Mouse (Mus musculus): Measurements from ENCODE around the gene Sox8. TPM values are rescaled to one million over a fixed set of nuclear protein-coding genes. Genes with fewer than 3 reads are reported as not detected.

Gene Sox8
- polyA plus RNA-seq, 1 experiment from 2014 or later = 2.4 TPM

DNA sequence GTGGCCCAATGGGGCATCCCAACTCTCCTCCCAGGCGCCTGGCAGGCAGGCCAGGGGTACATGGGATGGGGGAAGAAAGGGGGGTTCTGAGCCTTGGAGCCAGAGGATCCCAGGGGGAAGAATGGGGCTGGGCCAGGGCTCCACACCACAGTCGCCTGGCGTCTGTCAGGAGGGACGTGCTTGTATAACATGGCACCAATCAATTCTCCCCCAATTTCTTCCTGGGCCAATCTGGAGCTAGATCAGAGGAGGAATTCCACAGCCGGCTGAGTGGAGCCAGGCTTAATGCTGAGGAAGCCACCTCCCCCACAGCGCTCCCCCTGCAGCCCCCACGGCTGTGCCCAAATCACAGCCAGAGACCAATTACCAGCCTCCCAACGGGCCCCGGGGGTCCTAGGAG, 50.0 kb downstream of the Sox8 start:
- ATAC-seq (replicated peaks; ENCODE audit: low FRiP score) = no peak

DNA sequence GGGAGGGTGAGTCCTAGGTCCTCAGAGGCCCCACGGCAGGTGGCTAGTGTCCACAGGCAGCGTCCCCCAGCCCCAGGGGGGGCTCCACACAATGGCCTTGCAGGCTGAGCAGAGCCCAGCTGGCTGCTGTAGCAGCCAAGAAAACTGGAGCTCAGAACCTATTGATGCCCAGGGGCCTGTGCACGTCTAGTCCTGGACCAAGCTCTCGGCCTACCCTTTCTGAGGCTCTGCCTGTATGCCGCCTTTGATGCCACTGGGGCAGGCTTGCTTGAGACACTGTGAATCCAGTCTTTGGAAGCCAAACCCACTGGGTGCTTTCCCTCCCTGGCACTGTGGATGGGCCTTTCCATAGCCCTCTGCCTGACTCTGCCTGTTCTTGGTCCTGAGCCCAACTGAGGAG, 51.0 kb downstream of the Sox8 start:
- Histone ChIP-seq H3K9me3 (ENCODE audit: control insufficient read depth, low read length) (no peaks in the 10 kb centered on the region), H3K4me1 (replicated peaks; ENCODE audit: control insufficient read depth, insufficient read depth, low read length) (no peaks in the 10 kb centered on the region), H3K9ac (ENCODE audit: low read depth, low read length) (no peak overlapping the region), H3K4me3 (ENCODE audit: low read depth, low read length) (no peak overlapping the region), H3K4me2 (no peak overlapping the region), H3K36me3 (ENCODE audit: control insufficient read depth, insufficient read depth, low read length) (no peaks in the 10 kb centered on the region), H3K27me3 (replicated peaks; ENCODE audit: control insufficient read depth, insufficient read depth, low read length) (no peaks in the 10 kb centered on the region), H3K27ac (ENCODE audit: low read depth, low read length) (no peak overlapping the region)
- DNase-seq (ENCODE audit: low spot score) (no peak), ATAC-seq (replicated peaks; ENCODE audit: low FRiP score) (no peak)
- 86% methylated on average over 5 of the region's 5 CpGs for WGBS

More for the DNA sequence above, 50.0 kb downstream of the Sox8 start:
- 42% methylated on average over 9 of the region's 9 CpGs for WGBS
- no peak overlapping the region for H3K4me2 ChIP-seq
- no peaks in the 10 kb centered on the region for H3K27me3 ChIP-seq (replicated peaks; ENCODE audit: control insufficient read depth, insufficient read depth, low read length)
- no peak overlapping the region for H3K9ac ChIP-seq (ENCODE audit: low read depth, low read length)
- no peaks in the 10 kb centered on the region for H3K4me1 ChIP-seq (replicated peaks; ENCODE audit: control insufficient read depth, insufficient read depth, low read length)
- no peak overlapping the region for H3K4me3 ChIP-seq (ENCODE audit: low read depth, low read length)
- no peaks in the 10 kb centered on the region for H3K9me3 ChIP-seq (ENCODE audit: control insufficient read depth, low read length)
- no peaks in the 10 kb centered on the region for H3K36me3 ChIP-seq (ENCODE audit: control insufficient read depth, insufficient read depth, low read length)
- no peak for DNase-seq (ENCODE audit: low spot score)
- no peak overlapping the region for H3K27ac ChIP-seq (ENCODE audit: low read depth, low read length)

DNA sequence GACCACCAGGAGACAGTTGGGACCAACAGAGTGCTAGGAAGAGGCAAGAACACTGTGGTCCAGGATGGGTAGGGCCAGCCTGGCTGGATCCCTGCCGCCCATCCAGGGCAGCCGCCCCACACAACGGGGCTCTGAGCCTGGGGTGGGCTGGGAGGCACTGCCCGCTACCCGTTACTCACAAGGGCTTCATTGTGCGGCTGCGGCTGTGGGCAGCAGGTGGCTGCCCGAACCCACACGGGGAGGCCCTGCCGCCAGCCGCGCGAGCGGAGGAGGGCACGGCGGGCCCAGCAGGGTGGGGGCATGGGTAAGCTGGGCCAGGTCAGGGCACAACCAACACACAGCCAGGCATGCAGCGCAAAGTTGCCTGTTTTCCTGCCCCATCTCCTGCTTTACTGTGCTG, 52.3 kb downstream of the Sox8 start:
- 86% methylated on average over 17 of the region's 17 CpGs for WGBS
- no peak for ATAC-seq (replicated peaks; ENCODE audit: low FRiP score)
- no peak overlapping the region for H3K4me3 ChIP-seq (ENCODE audit: low read depth, low read length)

DNA sequence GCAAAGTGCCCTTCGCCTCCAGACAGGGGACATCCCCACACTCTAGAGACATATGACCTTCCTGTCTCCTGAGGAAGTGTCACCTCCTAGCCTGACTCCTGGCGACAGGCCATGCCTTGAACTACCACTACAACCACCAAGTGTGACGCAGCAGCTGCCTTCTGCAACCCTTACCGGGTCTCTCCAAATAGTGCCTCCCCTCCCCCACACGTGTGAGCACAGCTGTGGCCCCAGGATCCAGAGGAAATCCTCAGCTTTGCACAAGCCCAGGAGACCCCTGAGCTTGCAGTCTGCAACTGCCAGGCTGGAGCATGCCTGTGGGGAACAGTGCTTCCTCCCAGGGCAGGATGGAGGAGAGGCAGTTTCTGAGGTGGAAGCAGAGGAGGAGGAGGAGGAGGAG, 54.2 kb downstream of the Sox8 start:
- no peak for ATAC-seq (replicated peaks; ENCODE audit: low FRiP score)
- H3K27me3 ChIP-seq (replicated peaks; ENCODE audit: control insufficient read depth, insufficient read depth, low read length) = no peaks in the 10 kb centered on the region
- H3K9me3 ChIP-seq (ENCODE audit: control insufficient read depth, low read length) = no peaks in the 10 kb centered on the region
- H3K4me2 ChIP-seq = no peak overlapping the region
- no peak overlapping the region for H3K9ac ChIP-seq (ENCODE audit: low read depth, low read length)
- DNase-seq (ENCODE audit: low spot score) = no peak
- H3K4me1 ChIP-seq (replicated peaks; ENCODE audit: control insufficient read depth, insufficient read depth, low read length) = no peaks in the 10 kb centered on the region
- no peaks in the 10 kb centered on the region for H3K36me3 ChIP-seq (ENCODE audit: control insufficient read depth, insufficient read depth, low read length)
- H3K4me3 ChIP-seq (ENCODE audit: low read depth, low read length) = no peak overlapping the region
- 25% methylated on average over 5 of the region's 5 CpGs for WGBS
- no peak overlapping the region for H3K27ac ChIP-seq (ENCODE audit: low read depth, low read length)

More for the DNA sequence above, 52.3 kb downstream of the Sox8 start:
- Histone ChIP-seq H3K9me3 (ENCODE audit: control insufficient read depth, low read length) (no peaks in the 10 kb centered on the region), H3K27me3 (replicated peaks; ENCODE audit: control insufficient read depth, insufficient read depth, low read length) (no peaks in the 10 kb centered on the region), H3K4me2 (no peak overlapping the region), H3K9ac (ENCODE audit: low read depth, low read length) (no peak overlapping the region), H3K4me1 (replicated peaks; ENCODE audit: control insufficient read depth, insufficient read depth, low read length) (no peaks in the 10 kb centered on the region), H3K27ac (ENCODE audit: low read depth, low read length) (no peak overlapping the region), H3K36me3 (ENCODE audit: control insufficient read depth, insufficient read depth, low read length) (no peaks in the 10 kb centered on the region)
- no peak for DNase-seq (ENCODE audit: low spot score)

Other genes starting within 250 kb of the Sox8 start
- not detected in 2 replicates for gene Tpsab1, start 225.1 kb downstream of the Sox8 start, polyA plus RNA-seq (2014; fragmentation: Nextera tagmentation; extraction: Ambion mirVana)
- 0.22 and 0.25 TPM in 2 replicates for gene Tpsb2, start 204.4 kb downstream of the Sox8 start, polyA plus RNA-seq (2014; fragmentation: Nextera tagmentation; extraction: Ambion mirVana)
- gene Tpsg1, start 201.4 kb downstream of the Sox8 start, polyA plus RNA-seq (2014; fragmentation: Nextera tagmentation; extraction: Ambion mirVana) = 0.81 and 1.1 TPM in 2 replicates
- 2.6 and 3.2 TPM in 2 replicates for gene Cacna1h, start 136.9 kb downstream of the Sox8 start, polyA plus RNA-seq (2014; fragmentation: Nextera tagmentation; extraction: Ambion mirVana)
- not detected in 2 replicates for gene Tekt4, start 116.1 kb downstream of the Sox8 start, polyA plus RNA-seq (2014; fragmentation: Nextera tagmentation; extraction: Ambion mirVana)
- not detected in 2 replicates for gene Sstr5, start 73.4 kb downstream of the Sox8 start, polyA plus RNA-seq (2014; fragmentation: Nextera tagmentation; extraction: Ambion mirVana)
- 23.8 and 29.1 TPM in 2 replicates for gene Lmf1, start 8.4 kb upstream of the Sox8 start, polyA plus RNA-seq (2014; fragmentation: Nextera tagmentation; extraction: Ambion mirVana)
- gene Gng13, start 146.5 kb upstream of the Sox8 start, polyA plus RNA-seq (2014; fragmentation: Nextera tagmentation; extraction: Ambion mirVana) = 0.42 and 1.3 TPM in 2 replicates
- 32.0 and 35.6 TPM in 2 replicates for gene Chtf18, start 156.7 kb upstream of the Sox8 start, polyA plus RNA-seq (2014; fragmentation: Nextera tagmentation; extraction: Ambion mirVana)
- 16.6 and 17.5 TPM in 2 replicates for gene Rpusd1, start 157.0 kb upstream of the Sox8 start, polyA plus RNA-seq (2014; fragmentation: Nextera tagmentation; extraction: Ambion mirVana)
- not detected in 2 replicates for gene Mslnl, start 165.4 kb upstream of the Sox8 start, polyA plus RNA-seq (2014; fragmentation: Nextera tagmentation; extraction: Ambion mirVana)
- 0.29 and 0.55 TPM in 2 replicates for gene Msln, start 183.7 kb upstream of the Sox8 start, polyA plus RNA-seq (2014; fragmentation: Nextera tagmentation; extraction: Ambion mirVana)
- gene Narfl, start 203.1 kb upstream of the Sox8 start, polyA plus RNA-seq (2014; fragmentation: Nextera tagmentation; extraction: Ambion mirVana) = 28.4 and 29.9 TPM in 2 replicates
- 22.7 and 25.0 TPM in 2 replicates for gene Haghl, start 215.0 kb upstream of the Sox8 start, polyA plus RNA-seq (2014; fragmentation: Nextera tagmentation; extraction: Ambion mirVana)
- gene Ccdc78, start 215.9 kb upstream of the Sox8 start, polyA plus RNA-seq (2014; fragmentation: Nextera tagmentation; extraction: Ambion mirVana) = 0.25 and 0.33 TPM in 2 replicates
- 83.7 and 83.8 TPM in 2 replicates for gene Fam173a, start 222.2 kb upstream of the Sox8 start, polyA plus RNA-seq (2014; fragmentation: Nextera tagmentation; extraction: Ambion mirVana)
- gene AC134908.4, start 225.0 kb upstream of the Sox8 start, polyA plus RNA-seq (2014; fragmentation: Nextera tagmentation; extraction: Ambion mirVana) = not detected in 2 replicates
- 7.6 and 10.8 TPM in 2 replicates for gene Metrn, start 226.4 kb upstream of the Sox8 start, polyA plus RNA-seq (2014; fragmentation: Nextera tagmentation; extraction: Ambion mirVana)
- gene Fbxl16, start 238.4 kb upstream of the Sox8 start, polyA plus RNA-seq (2014; fragmentation: Nextera tagmentation; extraction: Ambion mirVana) = 0.99 and 1.2 TPM in 2 replicates